Mouse (Mus musculus) urinary bladder, adult 2 months (tissue): ENCODE results near the gene Slx4ip. TPM values are rescaled to one million over a fixed set of nuclear protein-coding genes. Genes with fewer than 3 reads are reported as not detected.
A peak's percentile ranks its signal among the peaks of the same experiment; 100 is the strongest.
"Not testable (repeated sequence)": the region's sequence is repeated elsewhere in the genome, so short reads cannot be mapped to it uniquely, and the experiment has no call there.

Source experiments
- DNase-seq: peaks from one replicate; pipeline ENCODE4 v3.0.0; 2022; ENCODE audit warnings: low spot score
- polyA plus RNA-seq: library from polyadenylated mRNA; depleted of rRNA; stranded (reverse); fragments of >200 nt; gene quantifications from 2 replicates; pipeline ENCODE4 v1.2.3, GENCODE M21; 2012; rRNA removed

The Slx4ip gene
- polyA plus RNA-seq: 2.5 and 3.0 TPM in 2 replicates

GRCm38 (mm10) chr2:136891068-136891950 is at the start of gene Slx4ip, which contains the start of the genes AL731706.1 and Mkks:
Gene Slx4ip, plus strand, starts transcription at chr2:136891218.
Gene AL731706.1, minus strand, starts transcription at chr2:136891389.
Gene Mkks, minus strand, starts transcription at chr2:136891389.
- peak; percentile 92 for DNase-seq

- no peak for DNase-seq
Observed at GRCm38 (mm10) chr2:136850366-136850765, 40.7 kb upstream of the Slx4ip start.

- no peak for DNase-seq
Observed at GRCm38 (mm10) chr2:136854543-136855388, 36.3 kb upstream of the Slx4ip start.

GRCm38 (mm10) chr2:136885579-136885978 is 5.4 kb upstream of the Slx4ip start, which contains the start of gene AL731706.2:
Gene AL731706.2, minus strand, starts transcription at chr2:136885679.
- DNase-seq: no peak

GRCm38 (mm10) chr2:136886846-136887245 is 4.2 kb upstream of the Slx4ip start:
- no peak for DNase-seq

GRCm38 (mm10) chr2:136890716-136891067 is 326 bp upstream of the Slx4ip start:
- not testable (repeated sequence) for DNase-seq

- DNase-seq: peak; percentile 76
Observed at GRCm38 (mm10) chr2:136891951-136892371, 943 bp downstream of the Slx4ip start.

GRCm38 (mm10) chr2:136894494-136894893 is 3.5 kb downstream of the Slx4ip start:
- DNase-seq: no peak

GRCm38 (mm10) chr2:136896131-136896530 is 5.1 kb downstream of the Slx4ip start:
- no peak for DNase-seq

GRCm38 (mm10) chr2:136908596-136908995 is 17.6 kb downstream of the Slx4ip start:
- DNase-seq: no peak

GRCm38 (mm10) chr2:136909298-136909697 is 18.3 kb downstream of the Slx4ip start:
- no peak for DNase-seq

- no peak for DNase-seq
Observed at GRCm38 (mm10) chr2:136911958-136912411, 21.0 kb downstream of the Slx4ip start.

- no peak for DNase-seq
Observed at GRCm38 (mm10) chr2:136913021-136913420, 22.0 kb downstream of the Slx4ip start.

GRCm38 (mm10) chr2:136914334-136914902 is 23.4 kb downstream of the Slx4ip start:
- no peak for DNase-seq

- peak; percentile 67 for DNase-seq
Observed at GRCm38 (mm10) chr2:136919433-136919832, 28.4 kb downstream of the Slx4ip start.

- no peak for DNase-seq
Observed at GRCm38 (mm10) chr2:136920257-136920993, 29.4 kb downstream of the Slx4ip start.

GRCm38 (mm10) chr2:136921003-136921408 is 30.0 kb downstream of the Slx4ip start:
- DNase-seq: no peak

GRCm38 (mm10) chr2:136936391-136937288 is 45.6 kb downstream of the Slx4ip start:
- DNase-seq: no peak

GRCm38 (mm10) chr2:136938249-136938648 is 47.2 kb downstream of the Slx4ip start:
- no peak for DNase-seq

GRCm38 (mm10) chr2:136946297-136946696 is 55.3 kb downstream of the Slx4ip start:
- DNase-seq: no peak
